Mouse (Mus musculus) monocyte, adult 59 days (primary cell): Measurements from ENCODE around the gene Pilra. TPM values are rescaled to one million over a fixed set of nuclear protein-coding genes. Genes with fewer than 3 reads are reported as not detected.

Experiments used
- total RNA-seq, 2 experiments: library from RNA; stranded (reverse); gene quantifications; one replicate each; pipeline ENCODE4 v1.2.4; 2023

The Pilra gene
- 100 to 1,000 TPM; 435 to 464 TPM for total RNA-seq

DNA sequence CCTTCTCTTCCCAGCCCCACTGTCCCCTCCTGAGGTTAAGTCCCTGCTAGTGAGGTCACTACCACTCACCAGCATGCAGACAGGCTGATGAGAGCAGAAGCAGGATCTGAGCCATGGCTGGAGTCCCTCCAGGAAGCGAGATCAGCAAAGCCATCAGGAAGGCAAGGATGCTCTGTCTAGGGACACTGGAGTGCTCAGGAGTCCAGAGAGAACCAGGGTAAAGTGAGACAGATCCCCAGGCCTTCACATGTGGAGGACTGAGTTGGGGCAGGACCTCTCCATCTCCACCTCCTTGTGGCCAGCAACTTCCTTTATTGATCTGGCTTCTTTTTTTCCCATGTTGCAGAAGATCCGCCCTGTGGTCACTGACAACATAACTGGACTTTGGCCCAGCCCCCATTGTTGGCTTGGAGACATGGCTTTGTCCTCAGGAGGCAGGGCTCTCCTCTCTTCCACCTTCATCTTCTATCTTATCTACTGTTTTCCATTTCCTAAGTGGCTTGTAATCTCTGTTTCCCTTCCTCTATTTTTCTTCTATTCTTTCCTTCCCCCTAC, at the start of gene Pilra:
TSS of gene Pilra (minus strand) at position 316 of the 555 bp plus-strand sequence.

DNA sequence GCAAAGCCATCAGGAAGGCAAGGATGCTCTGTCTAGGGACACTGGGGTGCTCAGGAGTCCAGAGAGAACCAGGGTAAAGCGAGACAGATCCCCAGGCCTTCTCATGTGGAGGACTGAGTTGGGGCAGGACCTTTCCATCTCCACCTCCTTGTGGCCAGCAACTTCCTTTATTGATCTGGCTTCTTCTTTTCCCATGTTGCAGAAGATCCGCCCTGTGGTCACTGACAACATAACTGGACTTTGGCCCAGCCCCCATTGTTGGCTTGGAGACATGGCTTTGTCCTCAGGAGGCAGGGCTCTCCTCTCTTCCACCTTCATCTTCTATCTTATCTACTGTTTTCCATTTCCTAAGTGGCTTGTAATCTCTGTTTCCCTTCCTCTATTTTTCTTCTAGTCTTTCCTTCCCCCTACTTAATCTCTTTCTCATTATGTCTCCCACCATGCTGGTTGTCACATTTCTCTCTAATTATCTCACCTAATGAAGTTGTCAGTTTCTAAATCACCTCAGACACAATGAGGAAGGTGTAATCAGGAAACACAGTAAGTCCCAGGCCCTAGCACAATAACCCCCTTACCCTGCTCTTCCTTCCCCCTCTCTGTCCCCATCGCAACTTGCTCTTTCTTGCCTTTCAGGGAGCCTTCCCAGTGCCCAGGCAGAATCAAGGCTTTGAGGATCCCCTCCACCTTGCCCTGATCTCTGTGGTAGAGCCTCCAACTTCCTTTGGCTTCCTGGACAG, 35.7 kb upstream of the Pilra start, which contains the start of gene Pilrb2:
TSS of gene Pilrb2 (minus strand) at position 172 of the 737 bp plus-strand sequence.

DNA sequence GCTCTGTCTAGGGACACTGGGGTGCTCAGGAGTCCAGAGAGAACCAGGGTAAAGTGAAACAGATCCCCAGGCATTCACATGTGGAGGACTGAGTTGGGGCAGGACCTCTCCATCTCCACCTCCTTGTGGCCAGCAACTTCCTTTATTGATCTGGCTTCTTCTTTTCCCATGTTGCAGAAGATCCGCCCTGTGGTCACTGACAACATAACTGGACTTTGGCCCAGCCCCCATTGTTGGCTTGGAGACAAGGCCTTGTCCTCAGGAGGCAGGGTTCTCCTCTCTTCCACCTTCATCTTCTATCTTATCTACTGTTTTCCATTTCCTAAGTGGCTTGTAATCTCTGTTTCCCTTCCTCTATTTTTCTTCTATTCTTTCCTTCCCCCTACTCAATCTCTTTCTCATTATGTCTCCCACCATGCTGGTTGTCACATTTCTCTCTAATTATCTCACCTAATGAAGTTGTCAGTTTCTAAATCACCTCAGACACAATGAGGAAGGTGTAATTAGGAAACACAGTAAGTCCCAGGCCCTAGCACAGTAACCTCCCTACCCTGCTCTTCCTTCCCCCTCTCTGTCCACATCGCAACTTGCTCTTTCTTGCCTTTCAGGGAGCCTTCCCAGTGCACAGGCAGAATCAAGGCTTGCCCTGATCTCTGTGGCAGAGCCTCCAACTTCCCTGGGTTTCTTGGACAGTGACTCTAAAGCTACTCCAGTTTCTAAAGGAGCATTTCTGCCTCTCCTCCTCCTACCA, 22.1 kb upstream of the Pilra start, which contains the start of gene Pilrb1:
TSS of gene Pilrb1 (minus strand) at position 147 of the 751 bp plus-strand sequence.

DNA sequence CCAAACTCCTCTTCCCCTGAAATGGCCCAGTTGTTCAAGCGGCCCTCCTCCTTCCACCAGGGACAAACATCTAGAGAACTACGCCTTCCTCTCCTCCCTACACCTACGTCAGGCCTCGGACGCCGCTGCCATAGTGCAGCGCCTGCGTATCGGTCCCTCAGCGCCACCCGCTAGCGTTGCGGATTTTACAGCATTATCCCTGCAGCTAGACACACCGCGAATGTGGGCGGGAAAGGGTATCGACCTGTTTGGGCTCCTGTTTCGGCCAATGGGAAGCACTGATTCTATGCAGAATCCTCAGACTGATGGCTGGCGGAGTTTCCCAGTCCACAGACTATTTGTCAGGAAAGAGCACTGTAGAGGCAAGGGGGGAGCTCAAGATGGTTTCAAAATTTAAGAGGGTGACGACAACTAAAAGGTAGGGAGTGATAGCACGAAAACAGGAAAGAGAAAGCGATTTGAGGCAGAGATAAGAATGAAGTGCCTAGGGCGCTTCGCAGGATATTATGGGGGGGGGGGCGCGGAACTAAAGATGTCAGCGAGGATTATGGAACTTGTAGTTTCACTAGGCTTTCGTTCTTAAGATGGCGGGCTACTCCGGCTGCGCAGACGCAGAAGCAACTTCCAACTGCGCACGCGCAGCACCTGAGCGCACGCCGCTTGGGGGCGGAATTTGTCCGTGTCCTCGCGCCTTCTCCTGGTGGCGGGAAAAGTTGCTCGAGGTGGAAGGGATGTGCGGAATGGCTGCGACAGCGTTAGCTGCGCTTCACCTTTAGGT, 48.7 kb downstream of the Pilra start, which contains the start of the genes Mepce and Zcwpw1:
TSS of gene Mepce (minus strand) at position 505 of the 778 bp plus-strand sequence.
TSS of gene Zcwpw1 (plus strand) at position 648 of the 778 bp plus-strand sequence.

DNA sequence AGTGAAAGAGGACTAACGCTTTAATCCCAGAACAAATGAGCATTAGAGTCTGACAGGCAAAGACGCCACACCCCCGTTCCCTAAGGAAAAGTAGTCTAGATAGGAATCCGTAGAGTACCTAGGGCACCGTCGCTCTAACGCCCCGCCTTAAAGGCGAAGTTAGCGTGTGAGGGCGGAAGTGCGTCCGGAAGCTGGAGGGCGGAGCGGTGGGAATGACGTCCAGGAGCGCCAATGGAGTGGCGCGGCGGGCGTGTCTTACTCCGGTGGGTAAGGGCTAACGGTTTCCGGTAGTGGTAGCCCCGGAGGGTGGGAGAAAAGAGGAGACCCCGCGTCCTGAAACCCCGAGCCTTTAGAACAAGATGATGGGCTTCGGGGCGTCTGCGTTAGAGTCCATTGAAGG, 57.4 kb downstream of the Pilra start, which contains the start of gene Ppp1r35:
TSS of gene Ppp1r35 (plus strand) at position 215 of the 400 bp plus-strand sequence.

Other genes starting within 250 kb of the Pilra start
- 10 to 100 TPM; 44.1 to 47.4 TPM for gene Mospd3, start 235.2 kb downstream of the Pilra start, total RNA-seq
- 1 to 10 TPM in 1 of 2 experiments, under 1 TPM in 1; 0.70 to 1.3 TPM for gene Pcolce, start 222.5 kb downstream of the Pilra start, total RNA-seq
- gene Fbxo24, start 207.3 kb downstream of the Pilra start, total RNA-seq = not detected
- gene Lrch4, start 207.2 kb downstream of the Pilra start, total RNA-seq = 100 to 1,000 TPM; 230 to 264 TPM
- 10 to 100 TPM; 46.8 to 54.6 TPM for gene Gm20605, start 207.1 kb downstream of the Pilra start, total RNA-seq
- gene Sap25, start 194.9 kb downstream of the Pilra start, total RNA-seq = 10 to 100 TPM; 82.6 to 84.7 TPM
- not detected for gene Irs3, start 190.6 kb downstream of the Pilra start, total RNA-seq
- gene Agfg2, start 151.6 kb downstream of the Pilra start, total RNA-seq = 10 to 100 TPM; 19.8 to 21.9 TPM
- 1 to 10 TPM in 1 of 2 experiments, under 1 TPM in 1; 0.94 to 1.2 TPM for gene Nyap1, start 94.7 kb downstream of the Pilra start, total RNA-seq
- 100 to 1,000 TPM; 192 to 213 TPM for gene Tsc22d4, start 90.6 kb downstream of the Pilra start, total RNA-seq
- gene Ppp1r35, start 57.4 kb downstream of the Pilra start, total RNA-seq = 10 to 100 TPM; 19.3 to 22.4 TPM
- 10 to 100 TPM; 45.3 to 50.6 TPM for gene Mepce, start 48.6 kb downstream of the Pilra start, total RNA-seq
- 1 to 10 TPM; 3.7 to 5.0 TPM for gene Zcwpw1, start 48.5 kb downstream of the Pilra start, total RNA-seq
- gene Pilrb1, start 21.8 kb upstream of the Pilra start, total RNA-seq = 100 to 1,000 TPM; 320 to 398 TPM
- 100 to 1,000 TPM; 304 to 357 TPM for gene Pilrb2, start 35.5 kb upstream of the Pilra start, total RNA-seq
- not detected for gene Cyp3a13, start 85.3 kb upstream of the Pilra start, total RNA-seq
- not detected for gene Gjc3, start 126.8 kb upstream of the Pilra start, total RNA-seq
- not detected for gene Azgp1, start 145.2 kb upstream of the Pilra start, total RNA-seq
- gene Smok3a, start 185.0 kb upstream of the Pilra start, total RNA-seq = not detected
- gene Smok3b, start 185.1 kb upstream of the Pilra start, total RNA-seq = not detected
- gene Smok3c, start 216.9 kb upstream of the Pilra start, total RNA-seq = not detected
- gene Zkscan1, start 248.8 kb upstream of the Pilra start, total RNA-seq = 10 to 100 TPM; 11.2 to 12.3 TPM